Mouse (Mus musculus) limb, embryonic 15.5 days (tissue): ENCODE data around the gene Ldb2. TPM values are rescaled to one million over a fixed set of nuclear protein-coding genes. Genes with fewer than 3 reads are reported as not detected.

ENCODE experiments used
- ATAC-seq: fragments of 200-750 bp; cut with Nextera tagmentation; 2 replicates; pipeline ENCODE4 v1.8.0; 2017; ENCODE audit warnings: low read depth, moderate TSS enrichment; ENCODE audit not compliant: insufficient number of reproducible peaks, low FRiP score, low TSS enrichment
- H3K27ac ChIP-seq: fragments of 300-500 bp; sonication (generic); 2 replicates; pipeline ENCODE4 v1.5.1; 2015; ENCODE audit warnings: moderate library complexity, mild to moderate bottlenecking, inconsistent platforms
- H3K27me3 ChIP-seq: fragments of 300-500 bp; sonication (generic); 2 replicates; pipeline ENCODE4 v1.6.1; 2015; ENCODE audit warnings: inconsistent platforms
- H3K36me3 ChIP-seq: fragments of 300-500 bp; sonication (generic); 2 replicates; pipeline ENCODE4 v1.6.1; 2015; ENCODE audit warnings: inconsistent platforms
- H3K4me1 ChIP-seq: fragments of 300-500 bp; sonication (generic); 2 replicates; pipeline ENCODE4 v1.6.1; 2015; ENCODE audit warnings: inconsistent platforms
- H3K4me2 ChIP-seq: fragments of 300-500 bp; sonication (generic); 2 replicates; pipeline ENCODE4 v1.6.1; 2015; ENCODE audit warnings: mild to moderate bottlenecking, inconsistent platforms
- H3K4me3 ChIP-seq: fragments of 300-500 bp; sonication (generic); 2 replicates; pipeline ENCODE4 v1.5.1; 2015; ENCODE audit warnings: mild to moderate bottlenecking, inconsistent platforms
- H3K9ac ChIP-seq: fragments of 300-500 bp; sonication (generic); 2 replicates; pipeline ENCODE4 v1.6.1; 2015; ENCODE audit warnings: inconsistent platforms
- H3K9me3 ChIP-seq: fragments of 300-500 bp; sonication (generic); 2 replicates; pipeline ENCODE4 v1.6.1; 2016; ENCODE audit warnings: inconsistent platforms
- WGBS: fragments of 180-500 bp; shearing (Covaris S2); methylation state at CpG from one replicate; pipeline ENCODE4 v1.1.7; 2015; 5-methylcytosine and 5-hydroxymethylcytosine counted together
- polyA plus RNA-seq: library from polyadenylated mRNA; unstranded; fragments of >200 nt; fragmentation: Nextera tagmentation; extraction: Ambion mirVana; gene quantifications from 2 replicates; pipeline ENCODE4 v1.2.1, GENCODE M21; 2015

Gene Ldb2
- polyA plus RNA-seq, 1 experiment from 2014 or later, result 57.9 TPM

DNA sequence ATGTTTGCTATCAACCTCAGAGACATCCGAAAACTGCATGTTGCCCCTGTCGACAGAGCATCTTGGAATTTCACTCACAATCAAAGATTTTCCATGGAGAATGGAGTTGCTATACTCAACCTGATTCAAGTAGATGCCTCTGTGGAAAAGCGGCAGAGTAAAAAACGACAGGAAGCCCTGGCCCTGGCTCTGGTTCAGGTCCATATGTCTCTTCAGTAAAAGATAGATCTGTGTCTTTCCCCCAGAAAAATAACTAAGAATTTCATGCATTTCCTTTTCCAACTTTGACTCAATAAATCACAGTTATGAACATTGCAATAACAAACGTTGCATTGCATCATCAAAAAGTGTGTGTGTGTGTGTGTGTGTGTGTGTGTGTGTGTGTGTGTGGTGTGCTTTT lies 121.7 kb downstream of the Ldb2 start:
- no peaks in the 10 kb centered on the region for H3K27me3 ChIP-seq
- H3K4me3 ChIP-seq, result no peak overlapping the region
- no peak overlapping the region for H3K27ac ChIP-seq
- ATAC-seq, result no peak
- no peak overlapping the region for H3K4me2 ChIP-seq
- 68% methylated on average over 5 of the region's 5 CpGs for WGBS
- H3K4me1 ChIP-seq, result 0 out of 2 replicates have a peak, but pooled peaks cover 3% of the 10 kb centered on the region
- H3K36me3 ChIP-seq, result no peaks in the 10 kb centered on the region
- no peak overlapping the region for H3K9ac ChIP-seq
- no peaks in the 10 kb centered on the region for H3K9me3 ChIP-seq

DNA sequence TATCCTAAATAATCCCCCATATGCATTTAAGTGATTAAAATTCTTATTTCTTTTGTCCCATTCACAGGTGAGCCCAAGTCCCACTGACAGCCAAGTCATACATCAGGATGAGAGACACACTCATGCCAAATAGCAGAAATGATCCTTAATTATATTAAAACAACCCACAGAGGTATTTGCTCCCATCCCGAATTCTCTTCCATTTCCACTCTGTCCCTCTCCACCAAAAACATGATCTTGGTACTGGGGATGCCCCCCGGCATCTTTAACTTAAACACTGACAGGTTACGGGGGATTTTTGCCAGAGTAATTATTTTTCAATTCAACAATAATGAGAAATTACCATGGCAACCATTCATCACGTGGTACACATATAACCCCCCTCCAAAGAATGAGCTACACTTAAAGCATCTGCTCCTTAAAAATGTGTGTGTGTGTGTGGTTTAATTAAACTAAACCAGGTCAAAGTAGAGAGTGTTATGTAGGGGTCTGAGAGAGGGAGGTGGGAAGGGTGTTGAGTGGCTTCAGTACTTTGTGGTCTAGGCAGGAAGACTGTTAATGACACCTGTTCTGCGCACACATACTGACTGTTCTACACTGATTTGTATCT lies 123.2 kb downstream of the Ldb2 start:
- no peak overlapping the region for H3K27ac ChIP-seq
- H3K9me3 ChIP-seq, result no peaks in the 10 kb centered on the region
- H3K4me1 ChIP-seq, result 0 out of 2 replicates have a peak, but pooled peaks cover 3% of the 10 kb centered on the region
- no peak overlapping the region for H3K4me3 ChIP-seq
- WGBS, result 58% methylated on average over 5 of the region's 5 CpGs
- H3K9ac ChIP-seq, result no peak overlapping the region
- H3K36me3 ChIP-seq, result no peaks in the 10 kb centered on the region
- H3K27me3 ChIP-seq, result no peaks in the 10 kb centered on the region
- H3K4me2 ChIP-seq, result no peak overlapping the region
- no peak for ATAC-seq

DNA sequence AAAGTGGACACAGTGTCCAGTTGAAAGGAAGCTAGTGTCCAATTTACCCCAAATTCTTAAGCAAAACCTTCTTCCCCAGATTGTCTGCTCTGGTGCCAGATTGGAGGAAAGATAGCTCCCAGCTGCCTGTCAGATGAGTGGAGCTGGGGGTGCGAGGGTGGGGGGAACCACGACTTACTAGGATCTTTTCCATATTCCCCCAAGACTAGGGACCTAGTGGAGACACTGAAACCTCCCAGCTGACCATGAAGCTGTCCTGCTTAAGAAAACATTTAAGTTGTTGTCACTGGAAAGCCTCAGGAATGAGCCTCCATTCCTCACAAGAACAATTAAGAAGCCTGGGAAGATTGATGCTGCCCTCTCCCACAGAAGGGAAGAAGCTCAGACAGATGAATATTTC lies 129.1 kb downstream of the Ldb2 start:
- Histone ChIP-seq H3K4me3 (no peak overlapping the region), H3K4me2 (no peak overlapping the region), H3K9ac (no peak overlapping the region), H3K9me3 (no peaks in the 10 kb centered on the region), H3K4me1 (0 out of 2 replicates have a peak, but pooled peaks cover 3% of the 10 kb centered on the region), H3K27ac (no peak overlapping the region), H3K27me3 (no peaks in the 10 kb centered on the region), H3K36me3 (no peaks in the 10 kb centered on the region)
- 49% methylated on average over 2 of the region's 2 CpGs for WGBS
- ATAC-seq, result no peak

DNA sequence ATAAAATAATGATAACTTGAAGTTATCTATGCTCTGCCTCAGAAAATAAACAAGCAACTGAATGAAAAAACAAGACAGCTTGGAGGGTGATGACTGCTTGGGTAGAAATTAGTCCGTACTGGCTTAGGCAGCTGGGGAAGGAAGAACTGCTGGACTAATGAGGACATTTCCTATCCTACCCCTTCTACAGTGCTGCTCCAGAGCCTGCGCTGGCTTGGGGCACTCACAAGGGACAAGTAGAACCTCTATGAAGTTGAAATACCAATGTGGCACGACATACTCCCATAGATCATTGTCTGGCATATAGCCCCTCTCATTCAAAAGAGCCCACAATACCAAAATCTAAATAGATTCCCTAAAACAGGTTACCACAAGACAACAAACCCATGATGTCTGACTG lies 131.6 kb downstream of the Ldb2 start:
- H3K9me3 ChIP-seq, result no peaks in the 10 kb centered on the region
- H3K27ac ChIP-seq, result no peak overlapping the region
- no peaks in the 10 kb centered on the region for H3K4me1 ChIP-seq
- WGBS, result 75% methylated on average over 3 of the region's 3 CpGs
- H3K9ac ChIP-seq, result no peak overlapping the region
- no peak overlapping the region for H3K4me3 ChIP-seq
- no peak overlapping the region for H3K4me2 ChIP-seq
- no peaks in the 10 kb centered on the region for H3K27me3 ChIP-seq
- ATAC-seq, result no peak
- no peaks in the 10 kb centered on the region for H3K36me3 ChIP-seq

DNA sequence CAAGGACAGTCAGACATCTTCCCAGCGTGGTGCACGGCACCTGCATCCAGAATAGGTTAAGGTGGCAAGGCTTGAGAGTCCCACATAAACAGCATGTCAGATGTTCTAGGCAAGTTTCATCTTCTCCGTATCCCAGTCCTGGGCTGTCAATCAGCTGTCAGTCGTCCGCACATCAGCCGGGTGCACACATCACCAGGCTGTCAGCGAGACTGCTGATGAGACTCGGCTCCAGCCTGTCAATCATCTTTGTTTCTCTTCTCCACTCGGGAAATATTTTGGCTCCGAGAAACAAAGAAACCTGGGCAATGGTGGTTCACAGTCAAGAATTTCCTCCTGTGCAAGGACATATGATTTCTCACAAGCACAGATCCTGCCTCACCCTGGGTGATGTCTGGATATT lies 132.1 kb downstream of the Ldb2 start:
- H3K9me3 ChIP-seq, result no peaks in the 10 kb centered on the region
- no peak for ATAC-seq
- WGBS, result 89% methylated on average over 10 of the region's 10 CpGs

DNA sequence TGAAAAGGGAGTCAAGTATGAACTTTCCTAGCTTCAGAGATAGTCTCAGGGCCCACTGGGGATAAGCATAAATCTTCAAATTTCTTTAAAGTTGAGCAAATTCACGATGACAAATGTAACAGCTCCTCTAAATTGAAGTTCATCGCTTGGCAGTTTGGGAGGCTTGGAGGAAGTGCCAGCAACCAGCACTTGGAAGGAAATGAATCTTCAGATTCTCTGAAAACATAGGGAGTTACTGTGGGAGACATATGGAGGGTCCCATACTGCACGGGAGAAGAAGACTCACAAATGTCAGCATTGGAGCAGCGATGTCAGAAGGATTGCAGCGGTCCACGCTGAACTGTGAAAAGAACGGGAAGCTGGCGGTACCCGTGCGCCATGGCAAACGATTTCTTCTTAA lies 139.8 kb downstream of the Ldb2 start:
- no peak overlapping the region for H3K9ac ChIP-seq
- no peak overlapping the region for H3K4me3 ChIP-seq
- H3K4me2 ChIP-seq, result no peak overlapping the region
- H3K27me3 ChIP-seq, result no peaks in the 10 kb centered on the region
- H3K4me1 ChIP-seq, result no peaks in the 10 kb centered on the region
- H3K27ac ChIP-seq, result no peak overlapping the region
- ATAC-seq, result no peak
- H3K36me3 ChIP-seq, result no peaks in the 10 kb centered on the region
- no peaks in the 10 kb centered on the region for H3K9me3 ChIP-seq
- 87% methylated on average over 11 of the region's 11 CpGs for WGBS

More for the DNA sequence above, 132.1 kb downstream of the Ldb2 start:
- Histone ChIP-seq H3K36me3 (no peaks in the 10 kb centered on the region), H3K9ac (no peak overlapping the region), H3K27me3 (no peaks in the 10 kb centered on the region), H3K4me3 (no peak overlapping the region), H3K4me2 (no peak overlapping the region), H3K27ac (no peak overlapping the region), H3K4me1 (no peaks in the 10 kb centered on the region)

DNA sequence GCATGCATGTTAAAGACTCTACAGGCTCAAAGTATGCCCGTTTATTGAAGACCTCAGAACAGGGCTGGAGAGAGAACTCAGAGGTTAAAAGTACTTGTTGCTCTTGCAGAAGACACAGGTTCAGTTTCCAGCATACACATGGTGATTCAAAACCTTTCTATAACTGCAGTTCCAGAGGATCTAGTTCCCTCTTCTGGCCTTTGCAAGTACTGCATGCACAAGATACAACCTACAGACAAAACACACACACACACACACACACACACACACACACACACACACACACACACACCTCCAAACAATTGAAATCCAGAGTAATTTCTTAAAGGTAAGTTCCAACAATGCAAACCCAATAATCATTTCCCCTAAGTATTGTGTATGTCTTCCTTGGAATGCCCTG lies 142.8 kb downstream of the Ldb2 start:
- no peak overlapping the region for H3K4me2 ChIP-seq
- ATAC-seq, result no peak
- WGBS, result 77% methylated on average over 1 of the region's 1 CpGs
- no peaks in the 10 kb centered on the region for H3K4me1 ChIP-seq
- H3K36me3 ChIP-seq, result no peaks in the 10 kb centered on the region
- no peak overlapping the region for H3K27ac ChIP-seq
- H3K9ac ChIP-seq, result no peak overlapping the region
- H3K27me3 ChIP-seq, result no peaks in the 10 kb centered on the region
- H3K4me3 ChIP-seq, result no peak overlapping the region
- no peaks in the 10 kb centered on the region for H3K9me3 ChIP-seq

DNA sequence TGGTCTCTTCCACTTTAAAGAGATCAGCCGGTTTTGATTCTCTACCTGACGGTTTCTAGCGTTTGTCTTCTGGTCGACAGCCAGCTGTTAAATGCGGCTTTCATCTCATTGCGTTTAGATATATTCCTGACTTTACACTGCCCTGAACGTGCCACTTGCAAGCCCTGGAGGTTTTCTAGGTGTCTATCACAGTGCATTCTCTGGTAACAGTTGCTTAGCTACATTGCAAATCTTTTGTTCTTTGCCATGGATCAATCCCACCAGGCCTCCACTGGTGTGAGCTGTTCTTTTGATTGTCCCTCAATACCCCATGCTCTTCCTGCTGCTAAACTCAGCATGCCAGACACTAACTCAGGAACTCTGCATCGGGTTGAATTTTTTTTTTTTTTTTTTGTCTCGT lies 145.1 kb downstream of the Ldb2 start:
- no peak overlapping the region for H3K27ac ChIP-seq
- H3K9ac ChIP-seq, result no peak overlapping the region
- H3K4me3 ChIP-seq, result no peak overlapping the region
- ATAC-seq, result no peak
- no peaks in the 10 kb centered on the region for H3K27me3 ChIP-seq
- H3K9me3 ChIP-seq, result no peaks in the 10 kb centered on the region
- 30% methylated on average over 9 of the region's 9 CpGs for WGBS
- no peaks in the 10 kb centered on the region for H3K36me3 ChIP-seq
- H3K4me1 ChIP-seq, result no peaks in the 10 kb centered on the region
- H3K4me2 ChIP-seq, result no peak overlapping the region

DNA sequence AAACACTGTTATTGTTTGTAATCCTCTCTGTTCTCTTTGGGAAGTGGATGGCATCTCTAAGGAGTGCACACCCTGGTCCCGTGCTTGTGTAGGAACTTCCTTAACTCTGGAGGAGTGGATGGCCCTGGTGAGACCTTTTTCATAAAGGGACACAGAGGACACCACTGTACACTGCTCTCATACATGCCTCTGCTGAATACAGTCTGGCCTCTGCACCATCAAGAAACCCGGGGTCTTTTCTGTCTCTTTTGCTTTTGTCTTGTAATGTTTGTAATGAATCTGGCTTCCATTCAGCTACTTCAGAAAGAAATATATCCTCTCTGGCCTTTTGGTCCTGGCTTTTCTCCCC lies 152.7 kb downstream of the Ldb2 start:
- H3K4me2 ChIP-seq, result no peak overlapping the region
- H3K36me3 ChIP-seq, result no peaks in the 10 kb centered on the region
- no peak overlapping the region for H3K9ac ChIP-seq
- H3K27me3 ChIP-seq, result no peaks in the 10 kb centered on the region
- peaks cover 3% of the 10 kb centered on the region; the same call in 1 of the 2 replicates for H3K4me1 ChIP-seq
- no peak for ATAC-seq
- WGBS, result 62% methylated on average over 2 of the region's 2 CpGs
- H3K4me3 ChIP-seq, result no peak overlapping the region
- no peak overlapping the region for H3K27ac ChIP-seq
- no peaks in the 10 kb centered on the region for H3K9me3 ChIP-seq

DNA sequence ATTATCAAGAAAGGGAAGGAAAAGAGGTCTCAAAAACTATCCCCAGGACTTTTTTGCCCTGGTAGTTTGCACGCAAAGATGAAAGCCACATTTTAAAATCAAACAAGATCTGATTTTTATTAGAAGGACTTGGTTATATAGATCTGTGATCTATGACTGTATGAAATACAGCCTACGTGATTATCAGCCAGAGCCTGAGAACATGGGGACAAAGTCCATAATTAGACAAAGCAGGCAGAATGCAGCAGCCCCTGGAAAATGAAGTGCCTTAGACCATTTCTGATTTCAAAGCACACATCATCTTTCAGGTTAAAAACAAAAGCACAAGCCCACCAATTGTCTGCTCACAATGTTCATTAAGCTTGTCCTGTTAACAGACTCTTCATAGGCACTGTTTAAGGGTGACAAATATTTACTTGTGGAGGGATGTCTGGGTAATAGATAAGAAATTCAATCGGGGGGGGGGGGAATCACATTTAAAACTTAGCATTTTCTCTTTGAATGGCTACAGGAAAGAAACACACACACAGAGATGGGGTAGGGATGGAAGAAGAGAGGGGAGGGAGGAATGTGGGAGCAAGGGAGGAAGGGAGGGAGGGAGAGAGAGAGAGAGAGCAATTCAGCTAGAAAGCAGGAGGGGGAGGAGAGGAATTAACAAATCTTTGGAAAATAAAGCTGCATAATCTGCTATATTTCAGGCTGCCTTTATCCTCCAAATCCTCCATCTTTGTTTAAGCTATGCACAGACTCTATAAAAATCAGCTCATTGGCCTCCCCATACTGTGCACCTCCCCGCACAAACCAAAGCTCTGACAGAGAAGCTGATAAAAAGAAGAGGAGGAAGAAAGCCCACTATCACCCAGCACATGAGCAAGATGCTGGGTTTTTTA lies 153.3 kb downstream of the Ldb2 start:
- Histone ChIP-seq H3K27ac (no peak overlapping the region), H3K9me3 (no peaks in the 10 kb centered on the region), H3K4me1 (peaks cover 3% of the 10 kb centered on the region; the same call in 1 of the 2 replicates), H3K9ac (no peak overlapping the region), H3K4me3 (no peak overlapping the region), H3K4me2 (no peak overlapping the region), H3K36me3 (no peaks in the 10 kb centered on the region), H3K27me3 (no peaks in the 10 kb centered on the region)
- WGBS, result 62% methylated on average over 4 of the region's 4 CpGs
- no peak for ATAC-seq

DNA sequence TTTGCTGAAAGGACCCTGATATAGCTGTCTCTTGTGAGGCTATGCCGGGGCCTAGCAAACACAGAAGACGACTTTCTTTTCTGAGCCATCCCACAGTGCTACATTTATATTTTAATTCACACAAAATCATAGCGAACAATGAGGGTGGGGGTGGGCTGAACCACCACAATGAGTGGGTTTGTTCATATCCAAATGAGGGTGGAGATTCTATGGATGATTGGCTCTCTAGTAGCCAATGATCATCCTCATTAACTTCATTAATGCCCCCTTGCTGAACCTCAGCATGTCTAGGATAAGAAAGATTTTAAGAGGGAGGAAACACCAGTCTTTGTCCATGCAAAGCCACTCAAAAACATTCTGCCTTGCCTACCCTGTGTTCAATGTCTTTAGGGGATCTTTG lies 156.4 kb downstream of the Ldb2 start:
- WGBS, result 94% methylated on average over 3 of the region's 3 CpGs
- H3K27me3 ChIP-seq, result no peaks in the 10 kb centered on the region
- no peaks in the 10 kb centered on the region for H3K9me3 ChIP-seq
- H3K4me3 ChIP-seq, result no peak overlapping the region
- ATAC-seq, result no peak
- H3K4me2 ChIP-seq, result no peak overlapping the region
- H3K4me1 ChIP-seq, result peaks cover 3% of the 10 kb centered on the region; the same call in 1 of the 2 replicates
- H3K9ac ChIP-seq, result no peak overlapping the region
- no peak overlapping the region for H3K27ac ChIP-seq
- H3K36me3 ChIP-seq, result no peaks in the 10 kb centered on the region

DNA sequence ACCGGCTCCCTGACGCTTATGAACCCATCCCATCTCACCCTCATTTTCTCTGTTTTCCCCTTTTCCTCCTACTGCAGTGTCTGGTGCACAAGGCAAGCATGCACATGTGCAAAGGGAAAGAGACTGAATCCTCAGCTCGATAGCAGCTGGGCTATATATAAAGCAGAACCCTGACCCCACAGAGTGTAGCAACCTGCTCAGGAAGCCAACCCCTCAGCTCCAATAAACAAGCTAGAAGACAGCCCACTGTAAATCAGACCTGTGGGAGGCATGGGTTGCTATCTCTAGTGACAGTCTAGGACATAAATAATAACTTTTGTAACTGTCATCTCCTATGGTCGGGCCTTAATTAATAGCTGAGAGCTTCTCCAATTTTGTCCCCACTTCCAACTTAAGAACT lies 158.4 kb downstream of the Ldb2 start:
- Histone ChIP-seq H3K4me3 (no peak overlapping the region), H3K27ac (no peak overlapping the region), H3K4me1 (no peaks in the 10 kb centered on the region), H3K4me2 (no peak overlapping the region), H3K9me3 (no peaks in the 10 kb centered on the region), H3K36me3 (no peaks in the 10 kb centered on the region), H3K9ac (no peak overlapping the region), H3K27me3 (no peaks in the 10 kb centered on the region)
- no peak for ATAC-seq
- WGBS, result 75% methylated on average over 4 of the region's 4 CpGs
